Mouse (Mus musculus): Measurements from ENCODE around the gene Usp36.

DNA sequence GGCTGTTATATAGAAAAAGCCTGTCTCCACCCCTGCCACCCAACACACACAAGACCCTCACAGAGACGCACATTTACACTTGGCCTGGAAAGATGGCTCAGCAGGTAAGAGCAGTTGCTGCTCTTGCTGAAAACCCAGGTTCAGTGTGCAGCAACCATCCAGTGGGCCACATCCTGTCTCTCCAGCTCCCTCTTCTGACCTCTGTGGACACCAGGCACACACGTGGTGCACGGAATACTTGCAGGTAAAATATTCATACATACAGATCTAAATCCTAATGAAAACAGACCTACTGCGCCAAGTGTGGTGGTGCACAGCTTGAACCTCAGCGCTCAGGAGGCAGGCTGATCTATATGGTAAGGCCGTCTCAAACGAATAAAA lies 23.4 kb downstream of the Usp36 start:
- TF ChIP-seq CTCF (conservative IDR thresholded peaks at IDR 0.05; ENCODE audit: low read length) (no peak), POU5F1 (IDR thresholded peaks at IDR 0.05; ENCODE audit: borderline replicate concordance, low read length) (no peak)

Data from E14TG2a.4 (cell line).